Mouse (Mus musculus): ENCODE data around the gene Pptc7. TPM values are rescaled to one million over a fixed set of nuclear protein-coding genes. Genes with fewer than 3 reads are reported as not detected.
A peak's percentile ranks its signal among the peaks of the same experiment; 100 is the strongest.

Pptc7 gene
- total RNA-seq, 2 experiments from 2014 or later, result 16.6 to 17.0 TPM

GRCm38 (mm10) chr5:122265942-122266341, 18.2 kb upstream of the Pptc7 start:
- no peak for DNase-seq (ENCODE audit: low spot score in 2 of 2)

DNA sequence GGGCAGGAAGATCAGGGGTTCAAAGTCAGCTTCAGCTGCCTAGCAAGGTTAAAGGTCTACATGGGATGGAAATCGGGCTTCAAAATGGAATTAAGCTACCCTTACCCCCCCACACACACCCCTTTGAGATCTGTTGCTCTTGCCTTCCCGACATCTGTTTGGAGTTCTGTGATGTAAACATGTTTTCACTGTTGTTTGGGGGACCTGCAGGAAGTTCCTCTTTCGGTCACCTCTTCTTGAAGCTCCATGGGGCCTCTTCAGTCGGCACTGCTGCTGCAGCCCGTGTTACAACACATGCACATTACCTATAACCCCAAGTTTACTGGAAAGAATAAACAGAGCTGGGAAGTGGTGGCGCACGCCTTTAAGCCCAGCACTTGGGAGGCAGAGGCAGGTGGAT, 17.0 kb upstream of the Pptc7 start:
- no peak for DNase-seq (ENCODE audit: low spot score in 2 of 2)

DNA sequence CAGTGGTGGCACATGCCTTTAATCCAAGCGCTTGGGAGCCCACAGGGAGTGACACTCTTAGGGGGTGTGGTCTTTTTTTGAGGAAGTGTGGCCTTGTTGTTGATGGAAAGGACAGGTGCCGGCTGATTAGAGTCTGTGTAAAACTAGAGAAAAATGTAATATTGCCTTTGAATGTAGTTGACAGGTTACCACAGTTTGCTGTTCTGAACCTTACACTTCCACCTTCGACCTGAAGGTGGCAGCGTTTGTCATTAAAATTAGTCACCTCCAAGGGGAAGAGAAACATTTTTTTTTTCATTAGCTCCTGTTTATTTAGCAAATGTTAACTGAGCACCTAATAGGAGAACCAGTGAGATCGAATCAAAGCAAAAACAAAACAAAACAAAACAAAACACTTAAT, 16.3 kb upstream of the Pptc7 start:
- DNase-seq (ENCODE audit: low spot score in 2 of 2), result peak; percentile 45 to 66

GRCm38 (mm10) chr5:122268858-122269604, 15.1 kb upstream of the Pptc7 start:
- DNase-seq (ENCODE audit: low spot score in 2 of 2), result no peak

GRCm38 (mm10) chr5:122272821-122273220, 11.3 kb upstream of the Pptc7 start:
- DNase-seq (ENCODE audit: low spot score in 2 of 2), result no peak

- no peak for DNase-seq (ENCODE audit: low spot score in 2 of 2)
Measured at GRCm38 (mm10) chr5:122274785-122275184, 9.4 kb upstream of the Pptc7 start.

- DNase-seq (ENCODE audit: low spot score in 2 of 2), result no peak
Measured at GRCm38 (mm10) chr5:122278946-122279345, 5.2 kb upstream of the Pptc7 start.

DNA sequence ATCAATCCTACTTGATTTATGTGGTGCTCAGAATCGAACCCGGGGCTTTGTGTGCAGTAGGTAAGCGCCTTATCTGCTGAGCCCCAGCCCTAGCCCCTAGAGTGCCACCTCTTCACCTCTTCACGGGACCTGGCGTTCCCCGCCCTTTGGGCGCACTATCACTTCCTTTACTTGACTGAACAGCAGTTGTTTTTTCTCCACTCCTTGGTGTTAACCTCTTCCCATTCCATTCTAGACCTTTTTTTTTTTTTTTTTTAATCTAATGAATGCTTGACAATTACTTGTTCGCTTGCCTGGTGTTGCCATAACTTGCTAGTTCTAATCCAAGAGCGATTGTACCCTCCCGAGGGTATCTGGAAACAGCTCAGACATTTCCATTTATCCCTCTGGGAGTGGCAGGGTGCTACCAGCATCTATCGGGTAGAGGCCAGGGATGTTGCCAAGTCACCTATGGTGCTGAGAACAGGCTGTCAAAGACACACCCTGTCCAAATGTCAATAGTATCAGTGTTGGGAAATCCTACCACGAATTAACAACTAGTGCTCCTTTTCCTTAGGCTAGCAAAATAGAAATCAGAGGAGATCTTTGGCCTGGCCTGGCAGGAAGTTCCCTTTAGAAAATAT, 4.3 kb upstream of the Pptc7 start:
- DNase-seq (ENCODE audit: low spot score in 2 of 2), result no peak

GRCm38 (mm10) chr5:122280422-122280826, 3.7 kb upstream of the Pptc7 start:
- DNase-seq (ENCODE audit: low spot score in 2 of 2), result no peak

GRCm38 (mm10) chr5:122280827-122281462, 3.2 kb upstream of the Pptc7 start:
- DNase-seq (ENCODE audit: low spot score in 2 of 2), result peak in 1 of 2 experiments; percentile 22

DNA sequence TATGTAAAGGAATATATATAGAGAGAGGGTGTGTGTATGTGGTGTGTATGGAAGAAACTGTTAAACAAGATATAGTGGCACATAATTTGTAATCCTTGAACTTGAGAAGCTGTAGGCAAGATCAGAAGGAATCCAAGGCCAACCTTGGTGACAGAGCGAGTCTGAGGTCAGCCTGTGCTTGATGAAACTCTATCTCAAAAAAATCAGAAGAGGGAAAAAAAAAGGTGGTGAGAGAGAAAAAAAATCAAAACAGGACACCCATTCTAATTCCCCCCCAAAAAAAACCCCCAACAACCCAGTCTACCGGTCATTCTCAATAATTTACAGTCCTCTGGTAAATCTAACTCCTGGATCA, 360 bp upstream of the Pptc7 start:
- DNase-seq (ENCODE audit: low spot score in 2 of 2), result no peak

DNA sequence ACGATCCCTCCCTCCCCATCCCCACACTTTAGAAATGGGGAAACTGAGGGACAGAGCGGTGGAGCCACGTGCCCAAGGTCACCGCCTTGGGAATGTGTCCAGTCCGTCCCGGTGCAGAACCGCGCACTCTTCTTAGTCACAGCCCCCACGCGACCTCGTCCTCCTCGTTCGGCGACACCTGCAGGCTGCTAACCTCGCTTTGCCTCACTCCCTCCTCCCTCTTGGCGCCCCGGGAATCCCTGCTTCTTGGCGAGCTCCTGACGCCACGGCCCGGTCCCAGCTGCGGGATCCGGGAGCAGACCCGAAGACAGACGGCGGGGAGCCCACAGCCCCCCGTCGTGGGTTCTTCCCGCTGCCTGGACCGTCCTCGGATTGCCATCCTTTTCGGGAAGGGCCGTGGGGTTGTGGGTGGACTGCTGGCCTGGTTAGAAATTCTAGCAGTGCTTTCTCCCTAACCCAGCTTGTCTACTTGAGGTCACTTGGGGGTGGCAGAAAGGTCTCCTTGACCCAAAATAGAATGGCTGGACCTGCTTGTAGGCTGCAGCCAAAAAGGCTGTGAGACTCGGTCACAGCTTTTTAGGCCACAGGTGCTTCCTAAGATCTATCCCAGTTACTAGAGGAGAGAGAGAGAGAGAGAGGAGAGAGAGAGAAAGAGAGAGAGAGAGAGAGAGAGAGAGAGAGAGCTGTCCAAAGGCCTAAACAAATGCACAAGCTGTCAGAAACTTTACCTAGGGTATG, 1.0 kb downstream of the Pptc7 start:
- DNase-seq (ENCODE audit: low spot score in 2 of 2), result peak; percentile 28 to 36

DNA sequence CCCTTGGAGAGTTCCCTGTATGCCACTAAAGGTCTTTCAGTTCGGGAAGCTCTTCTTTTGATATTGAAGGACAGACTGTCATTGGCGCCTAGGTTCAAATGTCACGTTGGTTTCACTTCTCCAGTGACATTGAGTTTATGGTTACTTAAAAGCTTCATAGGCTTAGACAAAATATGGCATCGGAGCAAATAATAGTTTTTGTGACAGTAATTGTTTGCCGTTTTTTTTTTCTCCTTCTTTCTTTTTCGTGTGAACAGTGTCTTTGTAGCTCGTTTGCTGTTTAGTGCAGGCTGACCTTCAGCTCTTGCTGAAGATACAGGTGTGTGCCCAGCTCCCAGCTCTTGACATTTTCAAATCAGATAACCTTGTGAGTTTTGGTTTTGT, 1.6 kb downstream of the Pptc7 start:
- DNase-seq (ENCODE audit: low spot score in 2 of 2), result no peak

- no peak for DNase-seq (ENCODE audit: low spot score in 2 of 2)
Measured at GRCm38 (mm10) chr5:122286191-122286590, 2.0 kb downstream of the Pptc7 start.

DNA sequence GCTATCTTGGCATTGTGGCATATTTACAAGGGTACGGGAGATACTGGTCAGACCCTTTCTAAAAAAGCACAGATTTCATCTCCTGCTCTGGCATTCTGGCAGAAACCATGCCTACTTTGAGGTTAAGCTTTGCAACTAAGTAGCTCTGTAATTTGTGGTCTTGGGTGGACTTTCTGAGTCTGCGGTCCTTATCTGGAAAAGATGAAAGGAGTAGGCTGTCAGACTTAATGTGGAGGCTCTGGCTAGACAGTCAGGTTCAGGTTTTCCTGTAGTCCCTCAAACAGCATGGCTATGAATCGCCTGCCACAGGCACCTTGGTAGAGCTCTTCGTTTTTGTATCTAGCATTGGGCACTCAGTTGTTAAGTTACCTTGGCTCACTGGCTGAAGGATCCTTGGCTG, 2.9 kb downstream of the Pptc7 start:
- no peak for DNase-seq (ENCODE audit: low spot score in 2 of 2)

DNA sequence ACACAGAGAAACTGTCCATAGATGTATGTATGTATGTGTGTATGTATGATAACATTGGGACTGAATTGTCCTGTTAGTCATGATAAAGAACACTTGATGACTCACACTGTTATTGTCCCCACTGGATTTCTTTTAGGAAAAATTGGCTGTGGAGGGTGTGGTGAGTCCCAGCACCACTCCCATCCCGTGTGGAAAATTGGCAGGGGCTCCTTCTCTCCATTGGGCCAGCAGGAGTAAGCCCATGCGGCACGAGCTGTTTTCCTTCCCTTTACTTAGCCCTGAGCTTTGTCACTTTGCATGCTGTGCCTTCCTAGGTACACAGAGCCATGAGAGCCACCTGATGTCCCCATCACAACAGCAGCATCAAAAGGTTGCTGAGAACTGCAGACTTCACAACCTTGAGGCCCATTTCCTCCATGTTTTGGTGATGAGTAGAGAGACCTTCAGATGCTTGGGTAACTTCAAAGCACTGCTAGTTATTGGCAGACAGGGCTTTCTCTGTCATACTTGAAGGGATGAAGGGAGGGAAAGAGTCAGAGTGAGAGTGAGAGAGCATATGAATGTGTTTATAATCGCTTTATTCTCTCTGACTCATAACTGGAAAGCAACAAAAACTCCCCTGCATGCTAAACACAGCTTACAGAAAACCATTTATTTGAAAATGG, 4.1 kb downstream of the Pptc7 start:
- no peak for DNase-seq (ENCODE audit: low spot score in 2 of 2)

DNA sequence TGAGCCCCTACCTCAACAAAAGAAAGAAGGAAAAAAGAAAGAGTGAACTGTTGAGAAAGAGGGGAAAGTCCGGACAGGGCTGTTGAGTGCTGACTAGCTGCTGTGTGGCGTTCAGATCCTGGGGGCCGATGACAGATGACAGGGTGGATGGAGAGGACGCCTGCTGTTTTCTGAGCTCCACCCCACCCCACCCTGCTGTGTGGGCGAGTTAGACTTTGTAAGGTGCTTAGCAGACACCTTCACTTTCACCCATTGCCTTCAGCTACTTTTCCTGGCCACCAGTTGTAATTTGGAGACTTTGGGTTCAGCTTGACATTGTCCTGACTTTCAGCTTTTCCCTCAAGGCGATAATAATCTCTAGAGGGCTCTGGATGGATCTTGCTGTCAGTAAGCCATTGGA, 7.0 kb downstream of the Pptc7 start:
- no peak for DNase-seq (ENCODE audit: low spot score in 2 of 2)

DNA sequence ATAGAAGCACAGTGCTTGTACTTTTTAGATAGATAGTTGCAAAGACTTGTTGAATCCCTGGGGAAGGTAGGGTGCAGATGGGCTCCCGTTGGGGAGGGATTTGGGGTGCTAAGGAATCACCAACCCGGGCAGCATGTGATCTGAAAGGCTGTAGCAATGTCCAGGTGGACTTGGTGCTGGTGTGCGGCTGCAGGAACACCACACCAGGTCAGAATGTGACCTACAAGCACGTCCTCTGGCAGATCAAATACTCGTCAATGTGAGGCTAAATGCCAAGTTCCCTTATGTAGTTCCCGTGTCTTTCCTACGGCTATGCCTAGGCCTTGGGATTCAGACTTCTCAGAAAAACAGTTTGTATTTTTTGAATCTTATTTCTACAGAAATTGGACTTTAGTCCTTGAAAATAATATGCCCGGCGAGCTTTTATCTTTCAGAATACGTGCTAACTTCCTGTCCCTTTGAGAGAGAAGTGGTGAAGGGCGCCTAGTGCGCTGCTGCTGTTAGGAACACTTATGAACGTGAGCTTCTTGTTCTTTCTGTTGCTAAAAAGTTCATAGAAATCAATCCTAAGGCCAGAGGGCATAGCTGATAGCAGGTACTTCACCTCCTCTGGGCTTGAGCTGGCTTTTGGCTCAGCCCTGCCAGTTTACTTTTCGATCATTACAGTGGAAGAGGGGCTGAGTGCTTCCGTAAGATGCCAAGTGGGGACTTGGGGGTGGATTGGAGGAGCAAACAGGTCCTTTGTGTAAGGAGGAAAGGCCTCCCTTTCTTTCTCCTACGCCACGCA, 7.6 kb downstream of the Pptc7 start:
- DNase-seq (ENCODE audit: low spot score in 2 of 2), result no peak

- no peak for DNase-seq (ENCODE audit: low spot score in 2 of 2)
Measured at GRCm38 (mm10) chr5:122293131-122293530, 9.0 kb downstream of the Pptc7 start.

DNA sequence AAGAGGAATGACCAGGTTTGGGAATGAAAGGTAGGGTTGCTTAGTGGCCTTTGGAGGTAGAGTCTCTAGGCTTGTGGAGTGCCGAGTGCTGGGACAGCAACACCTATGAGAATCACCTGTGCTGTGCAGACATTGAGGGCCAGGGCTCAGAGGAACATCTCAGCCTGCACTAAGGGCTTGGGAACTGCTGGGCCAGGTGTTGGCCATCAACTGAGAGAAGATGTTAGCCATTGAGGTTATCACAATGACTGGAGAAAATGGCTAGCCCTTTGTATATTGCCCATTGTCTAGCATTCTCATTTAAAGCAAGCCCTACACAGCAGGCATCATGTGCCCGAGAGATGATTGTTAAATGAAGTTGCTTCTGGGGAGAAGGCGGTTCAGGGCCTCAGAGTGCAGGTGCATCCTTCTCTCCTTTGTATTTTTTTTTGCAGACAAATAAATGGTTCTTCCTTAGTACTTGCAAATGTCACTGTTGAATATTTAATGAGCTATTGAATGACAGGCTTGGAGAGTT, 10.1 kb downstream of the Pptc7 start:
- no peak for DNase-seq (ENCODE audit: low spot score in 2 of 2)
